Mouse (Mus musculus) embryonic facial prominence, embryonic 10.5 days (tissue): Measurements from ENCODE around the gene Ovca2. TPM values are rescaled to one million over a fixed set of nuclear protein-coding genes. Genes with fewer than 3 reads are reported as not detected.
"Not testable (repeated sequence)": the region's sequence is repeated elsewhere in the genome, so short reads cannot be mapped to it uniquely, and the experiment has no call there.

Source experiments
- DNase-seq: peaks from one replicate; pipeline ENCODE4 v3.0.0-alpha.2; 2017; ENCODE audit warnings: low spot score
- H3K27ac ChIP-seq: fragments of 300-500 bp; sonication (generic); replicated peaks from 2 replicates; pipeline ENCODE4 v1.5.1; 2016; ENCODE audit warnings: mild to moderate bottlenecking
- H3K27me3 ChIP-seq: fragments of 300-500 bp; sonication (generic); replicated peaks from 2 replicates; pipeline ENCODE4 v1.6.1; 2016; ENCODE audit warnings: low read depth, mild to moderate bottlenecking; ENCODE audit not compliant: poor library complexity, severe bottlenecking
- H3K36me3 ChIP-seq: fragments of 300-500 bp; sonication (generic); replicated peaks from 2 replicates; pipeline ENCODE4 v1.6.1; 2016; ENCODE audit warnings: mild to moderate bottlenecking, moderate library complexity
- H3K4me1 ChIP-seq: fragments of 300-500 bp; sonication (generic); 2 replicates; pipeline ENCODE4 v1.6.1; 2016
- H3K4me3 ChIP-seq: fragments of 300-500 bp; sonication (generic); 2 replicates; pipeline ENCODE4 v1.5.1; 2016; ENCODE audit warnings: mild to moderate bottlenecking, moderate library complexity
- H3K9me3 ChIP-seq: fragments of 300-500 bp; sonication (generic); 2 replicates; pipeline ENCODE4 v1.6.1; 2016; ENCODE audit warnings: mild to moderate bottlenecking
- WGBS: fragments of 180-500 bp; shearing (Covaris S2); methylation state at CpG from one replicate; pipeline ENCODE4 v1.1.7; 2016; 5-methylcytosine and 5-hydroxymethylcytosine counted together
- polyA plus RNA-seq: library from polyadenylated mRNA; unstranded; fragments of >200 nt; fragmentation: Nextera tagmentation; extraction: Ambion mirVana; gene quantifications from 2 replicates; pipeline ENCODE4 v1.2.1, GENCODE M21; 2016

The Ovca2 gene
- polyA plus RNA-seq, 1 experiment from 2014 or later, result 35.4 TPM

DNA sequence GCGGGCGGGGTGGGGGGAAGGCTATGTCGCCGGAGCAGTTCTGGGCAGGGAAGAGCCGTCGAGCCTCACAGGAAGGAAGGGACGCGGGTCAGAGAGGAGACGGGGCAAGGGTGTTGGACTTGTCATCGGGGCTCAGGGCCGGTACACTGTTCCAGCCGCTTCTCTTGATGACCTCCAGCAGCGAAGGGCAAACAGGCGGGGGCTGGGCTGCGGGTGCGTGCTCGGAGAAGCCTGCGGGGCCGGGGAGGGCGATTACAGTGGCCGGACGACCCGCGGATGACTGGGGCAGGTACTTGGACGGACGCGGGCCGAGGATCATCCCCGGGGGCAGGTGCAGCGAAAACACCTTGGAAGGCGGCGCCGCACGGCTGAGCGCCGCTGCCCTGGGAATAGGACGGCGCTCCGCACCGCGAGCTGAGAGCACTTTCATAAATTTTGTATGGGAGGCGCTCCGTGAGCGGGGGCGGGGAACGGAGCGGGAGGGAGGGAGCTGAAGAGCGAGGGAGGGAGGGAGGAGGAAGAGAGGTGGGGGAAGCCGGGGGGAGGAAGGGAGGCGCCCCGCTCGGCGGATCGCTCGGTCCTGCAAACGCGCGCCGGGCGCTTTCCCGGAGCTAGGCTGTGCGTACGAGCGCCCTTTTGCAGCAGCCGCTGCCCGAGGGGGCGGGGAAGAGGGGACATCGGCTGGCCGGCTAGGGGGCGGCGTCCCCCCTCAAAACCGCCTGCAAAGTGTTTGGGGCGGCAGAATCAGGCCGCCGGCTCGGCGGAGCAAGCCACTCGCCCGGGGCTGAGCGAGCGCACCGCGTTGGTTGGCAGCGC, 14.8 kb upstream of the Ovca2 start, which contains the start of gene Rtn4rl1:
Gene Rtn4rl1 (plus strand): TSS at position 528 of the 816 bp plus-strand sequence.
- H3K36me3 ChIP-seq, result 0 out of 2 replicates have a peak, but pooled peaks cover under 1% of the 10 kb centered on the region
- under 1% methylated on average over 84 of the region's 84 CpGs for WGBS
- H3K4me1 ChIP-seq, result peaks cover 67% of the 10 kb centered on the region
- DNase-seq, result peak; percentile 61
- no peaks in the 10 kb centered on the region for H3K9me3 ChIP-seq
- H3K27me3 ChIP-seq, result peaks cover 80% of the 10 kb centered on the region
- peak within 1 kb of the TSS; percentile 63 for H3K4me3 ChIP-seq
- H3K27ac ChIP-seq, result peak within 1 kb of the TSS; percentile 65; the same call in 1 of the 2 replicates

DNA sequence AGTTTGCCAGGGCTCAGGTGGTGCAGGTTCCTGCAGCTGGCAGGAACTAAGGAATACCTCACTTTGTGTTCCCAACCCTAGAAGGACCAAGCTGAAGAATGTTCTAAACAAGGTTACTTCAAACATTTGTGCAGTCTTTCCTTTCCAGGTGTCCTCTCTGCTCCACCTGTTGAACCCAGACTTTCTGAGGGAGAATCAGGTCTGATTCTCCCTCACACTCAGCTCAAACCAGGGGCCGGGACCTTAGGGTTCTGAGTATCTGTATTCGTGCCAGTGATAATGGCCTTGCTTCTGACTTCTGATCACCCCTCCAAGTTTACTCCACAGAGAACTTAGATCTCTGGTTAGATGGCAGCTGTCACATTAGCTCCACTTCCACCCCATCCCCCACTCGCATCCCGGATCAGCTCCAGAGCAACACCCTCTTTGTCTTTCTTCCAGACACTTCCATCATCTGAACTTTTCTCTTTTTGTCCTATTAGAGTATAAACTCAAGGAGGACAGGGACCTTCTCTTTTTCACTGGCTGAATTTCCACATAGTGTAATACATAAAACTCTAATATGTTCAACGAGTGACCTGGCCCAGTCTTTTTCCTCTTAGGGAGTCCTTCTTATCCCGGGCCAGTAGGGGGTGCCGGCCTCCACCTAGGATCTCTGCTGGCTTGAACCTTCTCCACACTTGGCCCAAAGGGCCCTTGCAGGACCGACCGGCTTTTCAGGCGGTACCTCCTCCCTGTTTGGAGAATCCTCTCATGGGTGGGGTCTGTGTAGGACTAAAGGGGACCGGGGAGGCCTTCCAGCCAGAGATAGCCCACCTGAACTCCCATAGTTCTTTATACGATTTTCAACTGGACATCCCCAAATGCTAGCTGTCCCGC, 13.9 kb upstream of the Ovca2 start:
- 22% methylated on average over 13 of the region's 13 CpGs for WGBS
- peak; percentile 87 for DNase-seq
- H3K27me3 ChIP-seq, result peaks cover 71% of the 10 kb centered on the region

DNA sequence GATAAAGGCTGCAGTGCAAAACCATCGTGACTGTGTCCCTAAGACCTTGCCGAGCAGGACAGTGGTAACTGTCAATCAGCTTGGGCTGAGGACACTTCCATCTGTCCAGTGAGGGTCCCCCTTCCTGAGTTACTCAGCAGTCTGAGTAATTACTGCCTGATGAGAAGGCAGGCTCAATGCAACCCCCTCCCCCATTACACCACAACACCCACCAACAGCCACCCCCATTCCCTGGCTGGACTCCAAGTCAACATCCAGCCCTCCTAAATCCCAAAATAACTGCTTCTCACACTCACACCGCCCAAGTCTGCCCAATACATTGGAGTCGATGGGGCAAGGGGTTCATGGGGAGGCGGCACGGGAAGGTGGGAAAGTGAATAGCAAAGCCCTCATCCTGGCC, 13.2 kb upstream of the Ovca2 start:
- peaks cover 67% of the 10 kb centered on the region for H3K4me1 ChIP-seq

More for the DNA sequence above, 13.9 kb upstream of the Ovca2 start:
- H3K27ac ChIP-seq, result no peak overlapping the region
- H3K36me3 ChIP-seq, result 0 out of 2 replicates have a peak, but pooled peaks cover 3% of the 10 kb centered on the region
- H3K9me3 ChIP-seq, result no peaks in the 10 kb centered on the region
- H3K4me3 ChIP-seq, result peak overlapping the region; percentile 63
- peaks cover 67% of the 10 kb centered on the region for H3K4me1 ChIP-seq

GRCm38 (mm10) chr11:75190905-75191441, 12.3 kb upstream of the Ovca2 start, which contains the start of gene Dph1:
TSS of gene Dph1 (minus strand) at chr11:75191241.
- Histone ChIP-seq H3K36me3 (0 out of 2 replicates have a peak, but pooled peaks cover 3% of the 10 kb centered on the region), H3K4me1 (peaks cover 63% of the 10 kb centered on the region), H3K9me3 (no peaks in the 10 kb centered on the region), H3K27me3 (peaks cover 55% of the 10 kb centered on the region), H3K27ac (peak within 1 kb of the TSS; percentile 62), H3K4me3 (peak within 1 kb of the TSS; percentile 70)
- 45% methylated on average over 5 of the region's 5 CpGs for WGBS
- no peak for DNase-seq

More for the DNA sequence above, 13.2 kb upstream of the Ovca2 start:
- no peak overlapping the region for H3K4me3 ChIP-seq
- H3K27ac ChIP-seq, result no peak overlapping the region
- peaks cover 64% of the 10 kb centered on the region for H3K27me3 ChIP-seq
- no peak for DNase-seq
- 0 out of 2 replicates have a peak, but pooled peaks cover 3% of the 10 kb centered on the region for H3K36me3 ChIP-seq
- no peaks in the 10 kb centered on the region for H3K9me3 ChIP-seq
- 57% methylated on average over 6 of the region's 6 CpGs for WGBS

DNA sequence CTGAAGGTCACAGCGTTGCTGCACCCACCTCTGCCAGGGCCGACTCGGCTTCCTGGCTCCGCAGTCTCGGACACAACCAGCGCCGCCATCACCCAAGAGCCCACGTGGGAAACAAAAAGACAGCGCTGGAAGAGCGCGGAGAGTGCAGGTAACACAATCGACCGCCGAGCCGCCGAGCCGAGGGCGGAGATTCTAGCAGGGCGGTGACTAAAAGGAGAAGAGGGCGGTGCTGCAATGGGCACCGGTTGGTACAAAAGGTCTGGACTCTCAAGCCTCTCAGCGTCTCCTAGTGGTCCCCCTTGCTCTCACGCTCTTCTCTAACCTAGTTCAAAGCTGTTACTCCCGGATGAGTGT, 11.7 kb upstream of the Ovca2 start:
- Histone ChIP-seq H3K27me3 (peaks cover 49% of the 10 kb centered on the region), H3K4me3 (peak overlapping the region; percentile 70), H3K4me1 (peaks cover 57% of the 10 kb centered on the region), H3K36me3 (peaks cover 9% of the 10 kb centered on the region; the same call in 1 of the 2 replicates), H3K27ac (peak overlapping the region; percentile 62), H3K9me3 (no peaks in the 10 kb centered on the region)
- WGBS, result under 1% methylated on average over 24 of the region's 24 CpGs
- DNase-seq, result peak; percentile 92

DNA sequence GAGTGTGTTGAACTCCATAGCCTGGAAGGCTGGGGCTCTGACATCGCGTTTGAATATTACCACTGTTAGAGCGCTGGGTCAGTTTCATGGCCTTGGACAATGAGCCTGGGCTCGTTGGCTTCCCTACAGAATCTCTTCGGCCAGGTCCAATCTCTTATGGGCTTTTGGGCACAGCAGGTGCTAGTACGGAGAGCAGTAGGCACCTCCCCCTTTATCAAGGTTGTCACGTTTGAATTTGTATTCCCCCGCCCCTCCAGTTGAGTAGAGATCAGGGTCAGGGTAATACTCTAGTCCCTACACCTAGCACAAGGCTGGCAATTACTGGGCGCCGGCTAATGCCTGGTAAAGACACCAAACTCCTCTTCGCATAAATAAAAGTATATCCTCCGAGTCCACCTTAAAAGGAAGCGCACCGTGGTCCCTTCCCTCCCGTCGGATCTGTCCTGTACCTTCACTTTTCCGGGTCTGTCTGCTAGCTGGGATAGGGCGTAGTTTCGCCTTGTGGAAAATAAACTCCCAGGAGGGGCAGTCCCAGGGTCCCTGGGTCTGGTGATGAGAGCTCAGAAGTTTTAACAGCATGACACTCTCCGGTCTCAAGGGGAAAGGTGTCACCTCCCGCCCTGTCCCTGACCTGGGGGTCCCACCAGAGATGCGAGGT, 11.2 kb upstream of the Ovca2 start:
- H3K4me3 ChIP-seq, result peak overlapping the region; percentile 70
- DNase-seq, result no peak
- H3K9me3 ChIP-seq, result no peaks in the 10 kb centered on the region
- peak overlapping the region; percentile 62 for H3K27ac ChIP-seq
- peaks cover 14% of the 10 kb centered on the region for H3K36me3 ChIP-seq
- peaks cover 52% of the 10 kb centered on the region for H3K4me1 ChIP-seq
- peaks cover 44% of the 10 kb centered on the region for H3K27me3 ChIP-seq
- WGBS, result under 1% methylated on average over 22 of the region's 22 CpGs

DNA sequence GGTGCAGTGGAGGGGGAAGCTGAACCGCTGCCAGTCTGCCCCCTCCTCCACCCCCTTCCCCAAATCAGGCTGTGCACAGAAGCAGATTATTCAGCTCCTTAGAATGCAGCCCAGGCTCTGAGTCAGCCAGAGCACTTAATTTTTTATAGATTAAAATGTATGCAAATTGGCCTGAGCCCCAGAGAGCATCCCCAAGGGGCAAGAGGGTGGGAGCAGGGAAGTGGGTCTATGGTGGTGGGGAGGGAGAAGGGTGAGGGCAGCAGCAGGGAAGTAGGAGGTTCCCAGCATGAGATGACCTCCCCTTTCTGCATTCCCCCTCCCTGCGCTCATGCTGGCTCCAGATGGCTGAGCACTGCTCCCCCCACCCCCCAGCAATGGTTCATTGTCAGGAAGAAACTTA, 6.4 kb upstream of the Ovca2 start:
- H3K4me1 ChIP-seq, result peaks cover 14% of the 10 kb centered on the region
- H3K27me3 ChIP-seq, result no peaks in the 10 kb centered on the region
- no peak overlapping the region for H3K4me3 ChIP-seq
- WGBS, result 73% methylated on average over 2 of the region's 2 CpGs
- no peak overlapping the region for H3K27ac ChIP-seq
- DNase-seq, result no peak
- no peaks in the 10 kb centered on the region for H3K9me3 ChIP-seq
- peaks cover 62% of the 10 kb centered on the region for H3K36me3 ChIP-seq

DNA sequence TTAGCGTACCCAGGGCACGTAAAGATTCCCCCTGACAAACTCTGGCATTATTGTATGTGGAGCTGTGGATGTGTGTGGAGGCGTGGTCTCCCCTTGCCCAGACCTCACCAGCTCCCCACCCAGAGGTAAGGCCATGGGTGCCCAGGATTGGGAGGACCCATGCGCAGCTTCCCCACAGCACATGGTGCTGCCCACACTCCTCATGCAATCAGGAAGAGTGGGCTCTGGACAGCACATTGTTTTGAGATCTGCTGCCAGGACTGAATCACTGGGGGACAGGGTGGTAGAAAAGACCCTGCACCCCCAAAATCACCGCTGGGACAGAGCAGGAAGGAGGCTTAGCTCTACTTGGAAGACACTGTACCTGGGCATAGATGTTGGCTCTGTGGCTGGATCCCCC, 5.9 kb upstream of the Ovca2 start:
- Histone ChIP-seq H3K36me3 (peaks cover 65% of the 10 kb centered on the region), H3K4me3 (no peak overlapping the region), H3K27ac (no peak overlapping the region), H3K27me3 (no peaks in the 10 kb centered on the region), H3K9me3 (no peaks in the 10 kb centered on the region), H3K4me1 (peaks cover 12% of the 10 kb centered on the region)
- 85% methylated on average over 5 of the region's 5 CpGs for WGBS
- no peak for DNase-seq

- Histone ChIP-seq H3K4me3 (no peak overlapping the region), H3K9me3 (no peaks in the 10 kb centered on the region), H3K36me3 (peaks cover 65% of the 10 kb centered on the region), H3K27me3 (no peaks in the 10 kb centered on the region), H3K27ac (no peak overlapping the region), H3K4me1 (peaks cover 12% of the 10 kb centered on the region)
- DNase-seq, result no peak
- WGBS, result 77% methylated on average over 2 of the region's 2 CpGs
Measured at GRCm38 (mm10) chr11:75183917-75184570, 5.4 kb upstream of the Ovca2 start.

GRCm38 (mm10) chr11:75178011-75178410, 624 bp downstream of the Ovca2 start:
- H3K27me3 ChIP-seq, result peaks cover 24% of the 10 kb centered on the region
- peak overlapping the region; percentile 84 for H3K4me3 ChIP-seq
- WGBS, result 56% methylated on average over 12 of the region's 12 CpGs
- H3K36me3 ChIP-seq, result peaks cover 55% of the 10 kb centered on the region
- H3K27ac ChIP-seq, result peak overlapping the region; percentile 89
- H3K9me3 ChIP-seq, result no peaks in the 10 kb centered on the region
- peaks cover 36% of the 10 kb centered on the region for H3K4me1 ChIP-seq
- DNase-seq, result no peak

GRCm38 (mm10) chr11:75174574-75174973, 4.1 kb downstream of the Ovca2 start:
- not testable (repeated sequence) for H3K9me3 ChIP-seq, DNase-seq, H3K4me3 ChIP-seq, H3K27ac ChIP-seq
- H3K36me3 ChIP-seq, result peaks cover 23% of the 10 kb centered on the region
- H3K27me3 ChIP-seq, result peaks cover 58% of the 10 kb centered on the region
- 78% methylated on average over 6 of the region's 6 CpGs for WGBS
- H3K4me1 ChIP-seq, result peaks cover 60% of the 10 kb centered on the region
